ENCODE assay signal across 9 mouse cellular contexts in genomic region chr10:128376099-128376454, GRCm38 (mm10). TPM values are rescaled to one million over a fixed set of nuclear protein-coding genes. Genes with fewer than 3 reads are reported as not detected.
DNase-seq lines count a peak whose midpoint lies in the region; ATAC-seq and TF ChIP-seq lines count a peak whose summit lies in the region.
"Had no signal": no experiment of that assay in that cellular context is flagged by ENCODE, and none has a peak within 500 bp of the region (broad histone marks: within the 10 kb centered on the region; RNA-seq: fewer than 3 reads in every experiment).

No protein-coding gene starts in this region.

- TF ChIP-seq EP300 in ES-Bruce4 (IDR thresholded peaks at IDR 0.05; ENCODE audit: insufficient read depth, low read depth, low read length), result no peak

- DNase-seq in heart, postnatal 4 days, result no peak
- DNase-seq in right cerebral cortex, adult 18-20 months, result no peak
- no peak for DNase-seq in adrenal gland, postnatal 10 days
- DNase-seq in right cerebral cortex, postnatal 36 days (ENCODE audit: low spot score in 2 of 2), result no peak
- DNase-seq: thymus, postnatal 4 days had no signal

- H3K27ac ChIP-seq in heart, embryonic 13.5 days (replicated peaks), result peak overlapping the region; percentile 94
- H3K27ac ChIP-seq in ES-Bruce4 (ENCODE audit: insufficient read depth, low read length), result peak overlapping the region; percentile 27
- peak overlapping the region; percentile 96 for H3K27ac ChIP-seq in forebrain, embryonic 16.5 days (ENCODE audit: low read length)
- peak overlapping the region; percentile 77 for H3K27ac ChIP-seq in liver, embryonic 16.5 days (ENCODE audit: low read length)

- H3K27me3 ChIP-seq in heart, embryonic 13.5 days (replicated peaks), result no peaks in the 10 kb centered on the region
- no peaks in the 10 kb centered on the region for H3K27me3 ChIP-seq in ES-Bruce4 (ENCODE audit: control insufficient read depth, insufficient read depth, low read length, poor library complexity, severe bottlenecking)
- H3K27me3 ChIP-seq in forebrain, embryonic 16.5 days (replicated peaks; ENCODE audit: control insufficient read depth, insufficient read depth, low read length), result no peaks in the 10 kb centered on the region
- H3K27me3 ChIP-seq in liver, embryonic 16.5 days (ENCODE audit: control insufficient read depth, insufficient read depth, low read depth, low read length), result no peaks in the 10 kb centered on the region

- H3K36me3 ChIP-seq in heart, embryonic 13.5 days, result peaks cover 29% of the 10 kb centered on the region
- H3K36me3 ChIP-seq in ES-Bruce4 (ENCODE audit: control insufficient read depth, insufficient read depth, low read length, poor library complexity, severe bottlenecking), result peaks cover 4% of the 10 kb centered on the region; the same call in 1 of the 2 replicates
- peaks cover 11% of the 10 kb centered on the region for H3K36me3 ChIP-seq in forebrain, embryonic 16.5 days (ENCODE audit: control insufficient read depth, insufficient read depth)
- no peaks in the 10 kb centered on the region for H3K36me3 ChIP-seq in liver, embryonic 16.5 days (ENCODE audit: control insufficient read depth, insufficient read depth)

- peak overlapping the region; percentile 83 for H3K4me2 ChIP-seq in heart, embryonic 13.5 days
- H3K4me2 ChIP-seq in forebrain, embryonic 16.5 days (ENCODE audit: low read length), result peak overlapping the region; percentile 81
- H3K4me2 ChIP-seq in liver, embryonic 16.5 days (ENCODE audit: low read depth, low read length), result peak overlapping the region; percentile 95

- H3K4me3 ChIP-seq in heart, embryonic 13.5 days, result peak overlapping the region; percentile 87
- H3K4me3 ChIP-seq in ES-Bruce4 (ENCODE audit: low read depth, low read length), result peak overlapping the region; percentile 81
- peak overlapping the region; percentile 95 for H3K4me3 ChIP-seq in forebrain, embryonic 16.5 days (replicated peaks; ENCODE audit: low read length)
- H3K4me3 ChIP-seq in liver, embryonic 16.5 days (ENCODE audit: low read depth, low read length), result peak overlapping the region; percentile 85

- WGBS in heart, embryonic 13.5 days, result 47% methylated on average over 4 of the region's 4 CpGs
- 37% methylated on average over 4 of the region's 4 CpGs for WGBS in forebrain, embryonic 16.5 days
- 52% methylated on average over 4 of the region's 4 CpGs for WGBS in liver, embryonic 16.5 days (ENCODE audit: insufficient replicate concordance)

- ATAC-seq in heart, embryonic 13.5 days (ENCODE audit: extremely low read depth, insufficient number of reproducible peaks, low FRiP score, low TSS enrichment), result no peak
- ATAC-seq in forebrain, embryonic 16.5 days, result no peak
- no peak for ATAC-seq in liver, embryonic 16.5 days (ENCODE audit: low read depth)

- no peaks in the 10 kb centered on the region for H3K9me3 ChIP-seq in heart, embryonic 13.5 days
- no peaks in the 10 kb centered on the region for H3K9me3 ChIP-seq in ES-Bruce4 (replicated peaks; ENCODE audit: control insufficient read depth, insufficient read depth, low read length, poor library complexity, severe bottlenecking)
- H3K9me3 ChIP-seq in forebrain, embryonic 16.5 days (ENCODE audit: control insufficient read depth, low read length), result no peaks in the 10 kb centered on the region
- no peaks in the 10 kb centered on the region for H3K9me3 ChIP-seq in liver, embryonic 16.5 days (replicated peaks; ENCODE audit: control insufficient read depth, low read length)

- TF ChIP-seq POLR2A in ES-Bruce4 (IDR thresholded peaks at IDR 0.05; ENCODE audit: insufficient read depth, low read length), result no peak

- peak overlapping the region; percentile 98 for H3K9ac ChIP-seq in heart, embryonic 13.5 days
- H3K9ac ChIP-seq in ES-Bruce4 (ENCODE audit: low read depth, poor library complexity, severe bottlenecking), result peak overlapping the region; percentile 99; the same call in 1 of the 2 replicates
- peak overlapping the region; percentile 99 for H3K9ac ChIP-seq in forebrain, embryonic 16.5 days (replicated peaks; ENCODE audit: low read depth, low read length)
- H3K9ac ChIP-seq in liver, embryonic 16.5 days (ENCODE audit: low read depth, low read length), result peak overlapping the region; percentile 91

- TF ChIP-seq CTCF in ES-Bruce4 (IDR thresholded peaks at IDR 0.05; ENCODE audit: low read depth, low read length), result no peak

- peaks cover 38% of the 10 kb centered on the region for H3K4me1 ChIP-seq in heart, embryonic 13.5 days
- H3K4me1 ChIP-seq in ES-Bruce4 (ENCODE audit: control insufficient read depth, insufficient read depth, low read length), result no peaks in the 10 kb centered on the region
- peaks cover 24% of the 10 kb centered on the region for H3K4me1 ChIP-seq in forebrain, embryonic 16.5 days (replicated peaks; ENCODE audit: control insufficient read depth, insufficient read depth, low read length)
- H3K4me1 ChIP-seq in liver, embryonic 16.5 days (ENCODE audit: control insufficient read depth, low read depth, low read length), result peaks cover 39% of the 10 kb centered on the region

RNA-seq across cellular contexts. Expression of gene Ankrd52, which starts 0.8 kb away (rescaled TPM):
- polyA plus RNA-seq in heart, embryonic 13.5 days (2015; fragmentation: Nextera tagmentation; extraction: Ambion mirVana), result 8.8 and 9.4 TPM in 2 replicates
- total RNA-seq in heart, postnatal 4 days (2021), result 10 to 100 TPM; 44.4 to 44.9 TPM
- 28.8 and 29.0 TPM in 2 replicates for polyA plus RNA-seq in ES-Bruce4 (2011; ENCODE audit: insufficient read depth, insufficient read length, low read depth, missing spikeins)
- polyA plus RNA-seq in forebrain, embryonic 16.5 days (2015; fragmentation: Nextera tagmentation; extraction: Ambion mirVana), result 11.3 and 13.2 TPM in 2 replicates
- 4.0 and 4.3 TPM in 2 replicates for polyA plus RNA-seq in liver, embryonic 16.5 days (2015; fragmentation: Nextera tagmentation; extraction: Ambion mirVana)
- 10 to 100 TPM; 53.3 to 57.8 TPM for total RNA-seq in adrenal gland, postnatal 10 days (2021)

RNA-seq across cellular contexts. Expression of gene Coq10a, which starts 7.3 kb away (rescaled TPM):
- polyA plus RNA-seq in heart, embryonic 13.5 days (2015; fragmentation: Nextera tagmentation; extraction: Ambion mirVana), result 11.8 and 12.6 TPM in 2 replicates
- total RNA-seq in heart, postnatal 4 days (2021), result 10 to 100 TPM; 82.0 to 85.7 TPM
- 18.7 and 20.2 TPM in 2 replicates for polyA plus RNA-seq in ES-Bruce4 (2011; ENCODE audit: insufficient read depth, insufficient read length, low read depth, missing spikeins)
- 32.2 and 32.7 TPM in 2 replicates for polyA plus RNA-seq in forebrain, embryonic 16.5 days (2015; fragmentation: Nextera tagmentation; extraction: Ambion mirVana)
- 0.65 and 0.96 TPM in 2 replicates for polyA plus RNA-seq in liver, embryonic 16.5 days (2015; fragmentation: Nextera tagmentation; extraction: Ambion mirVana)
- 100 to 1,000 TPM in 1 of 2 experiments, 10 to 100 TPM in 1; 99.9 to 128 TPM for total RNA-seq in adrenal gland, postnatal 10 days (2021)

RNA-seq across cellular contexts. Expression of gene Slc39a5, which starts 25.0 kb away (rescaled TPM):
- 0.12 and 1.5 TPM in 2 replicates for polyA plus RNA-seq in heart, embryonic 13.5 days (2015; fragmentation: Nextera tagmentation; extraction: Ambion mirVana)
- total RNA-seq in heart, postnatal 4 days (2021), result not detected
- 0.31 TPM in 1 of 2 replicates, not detected in the other for polyA plus RNA-seq in ES-Bruce4 (2011; ENCODE audit: insufficient read depth, insufficient read length, low read depth, missing spikeins)
- polyA plus RNA-seq in forebrain, embryonic 16.5 days (2015; fragmentation: Nextera tagmentation; extraction: Ambion mirVana), result 0.10 and 0.25 TPM in 2 replicates
- polyA plus RNA-seq in liver, embryonic 16.5 days (2015; fragmentation: Nextera tagmentation; extraction: Ambion mirVana), result 76.8 and 88.2 TPM in 2 replicates
- 1 to 10 TPM; 2.3 to 5.9 TPM for total RNA-seq in adrenal gland, postnatal 10 days (2021)

RNA-seq across cellular contexts. Expression of gene Nabp2, which starts 35.2 kb away (rescaled TPM):
- polyA plus RNA-seq in heart, embryonic 13.5 days (2015; fragmentation: Nextera tagmentation; extraction: Ambion mirVana), result 58.0 and 63.9 TPM in 2 replicates
- 10 to 100 TPM; 44.1 to 47.1 TPM for total RNA-seq in heart, postnatal 4 days (2021)
- polyA plus RNA-seq in ES-Bruce4 (2011; ENCODE audit: insufficient read depth, insufficient read length, low read depth, missing spikeins), result 79.3 and 82.9 TPM in 2 replicates
- 139 and 147 TPM in 2 replicates for polyA plus RNA-seq in forebrain, embryonic 16.5 days (2015; fragmentation: Nextera tagmentation; extraction: Ambion mirVana)
- polyA plus RNA-seq in liver, embryonic 16.5 days (2015; fragmentation: Nextera tagmentation; extraction: Ambion mirVana), result 31.6 and 31.7 TPM in 2 replicates
- total RNA-seq in adrenal gland, postnatal 10 days (2021), result 10 to 100 TPM; 58.0 to 59.9 TPM

RNA-seq across cellular contexts. Expression of gene Rnf41, which starts 35.4 kb away (rescaled TPM):
- 26.8 and 27.0 TPM in 2 replicates for polyA plus RNA-seq in heart, embryonic 13.5 days (2015; fragmentation: Nextera tagmentation; extraction: Ambion mirVana)
- 10 to 100 TPM; 25.0 to 27.0 TPM for total RNA-seq in heart, postnatal 4 days (2021)
- 33.3 and 37.4 TPM in 2 replicates for polyA plus RNA-seq in ES-Bruce4 (2011; ENCODE audit: insufficient read depth, insufficient read length, low read depth, missing spikeins)
- polyA plus RNA-seq in forebrain, embryonic 16.5 days (2015; fragmentation: Nextera tagmentation; extraction: Ambion mirVana), result 121 and 122 TPM in 2 replicates
- 8.3 and 8.5 TPM in 2 replicates for polyA plus RNA-seq in liver, embryonic 16.5 days (2015; fragmentation: Nextera tagmentation; extraction: Ambion mirVana)
- total RNA-seq in adrenal gland, postnatal 10 days (2021), result 10 to 100 TPM; 37.4 TPM

Comparison
In these comparisons a context has a peak if more than half of its experiments do, and no peak if none do; other contexts are left out.
1. H3K27ac ChIP-seq: peak in every context shown above with its lines; median percentile 96 in forebrain, embryonic 16.5 days; 94 in heart, embryonic 13.5 days; 77 in liver, embryonic 16.5 days; 27 in ES-Bruce4.
2. RNA of gene Slc39a5, which starts 25.0 kb away (polyA plus RNA-seq): 76.8 to 88.2 TPM in liver, embryonic 16.5 days; 0.31 TPM in ES-Bruce4, 0.12 to 1.5 TPM in heart, embryonic 13.5 days and 0.10 to 0.25 TPM in forebrain, embryonic 16.5 days; every median in the first group is over 10 times any median in the second.
3. Peak in every context shown above with its lines, with median percentiles within 50 percentile points of each other: H3K4me2 ChIP-seq, H3K4me3 ChIP-seq and H3K9ac ChIP-seq.